Mouse (Mus musculus): Measurements from ENCODE around the gene Vmn1r86.
"Not testable (repeated sequence)": the region's sequence is repeated elsewhere in the genome, so short reads cannot be mapped to it uniquely, and the experiment has no call there.

Gene Vmn1r86

DNA sequence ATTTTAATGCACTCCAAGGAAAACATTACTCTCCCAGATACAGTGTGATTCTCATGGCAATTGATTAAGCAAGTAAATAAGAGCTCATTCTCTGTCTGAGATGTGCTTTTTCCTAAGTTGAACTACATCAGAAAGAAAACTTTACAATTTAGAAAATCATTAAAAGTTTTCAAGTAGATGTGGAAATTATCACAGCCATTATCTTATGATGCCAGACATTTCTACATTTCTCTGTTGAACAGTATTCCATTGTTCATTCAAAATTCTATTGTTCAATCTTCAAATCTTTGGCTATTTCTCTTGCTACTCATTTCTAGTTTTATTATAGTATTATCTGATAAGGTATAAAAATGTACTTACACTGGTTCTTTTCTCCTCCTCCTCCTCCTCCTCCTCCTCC lies at the start of gene Vmn1r86:
Gene Vmn1r86, minus strand, starts transcription at position 101 of the 400 bp plus-strand sequence.
- no peak for DNase-seq

DNA sequence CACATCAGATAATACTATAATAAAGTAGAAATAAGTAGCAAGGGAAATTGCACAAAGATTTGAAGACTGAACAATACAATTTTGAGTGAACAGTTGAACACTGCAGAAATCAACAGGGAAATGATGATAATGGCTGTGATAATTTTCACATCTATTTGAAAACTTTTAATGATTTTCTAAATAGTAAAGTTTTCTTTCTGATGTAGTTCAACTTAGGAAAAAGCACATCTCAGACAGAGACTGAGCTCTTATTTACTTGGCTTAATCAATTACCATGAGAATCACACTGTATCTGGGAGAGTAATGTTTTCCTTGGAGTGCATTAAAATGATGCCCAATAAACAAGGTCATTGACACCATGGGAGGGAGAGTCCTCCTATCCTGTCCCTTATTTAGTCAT lies 39.6 kb upstream of the Vmn1r86 start, which contains the start of gene Vmn1r88:
Gene Vmn1r88, plus strand, starts transcription at position 301 of the 400 bp plus-strand sequence.
- DNase-seq = no peak

DNA sequence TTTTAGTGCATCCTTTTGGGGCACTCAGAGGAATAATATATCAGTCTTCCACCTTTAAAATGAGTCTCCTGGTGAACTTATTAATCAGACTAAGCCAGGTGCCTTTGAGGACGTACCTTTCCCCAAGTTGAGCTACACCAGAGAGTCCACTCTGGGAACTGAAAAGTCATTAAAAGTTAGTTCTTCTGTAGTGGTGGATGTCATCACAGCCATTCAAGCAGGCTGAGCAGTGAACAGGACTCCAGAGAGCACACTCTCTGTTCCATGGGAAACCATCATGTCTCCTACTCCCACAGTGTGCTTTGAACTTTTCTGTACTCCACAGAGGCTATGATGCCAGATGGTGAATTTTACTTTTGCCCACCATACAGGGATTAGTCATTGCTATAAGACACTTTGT lies 20.3 kb upstream of the Vmn1r86 start, which contains the start of gene Vmn1r87:
Gene Vmn1r87, minus strand, starts transcription at position 101 of the 400 bp plus-strand sequence.
- no peak for DNase-seq

DNA sequence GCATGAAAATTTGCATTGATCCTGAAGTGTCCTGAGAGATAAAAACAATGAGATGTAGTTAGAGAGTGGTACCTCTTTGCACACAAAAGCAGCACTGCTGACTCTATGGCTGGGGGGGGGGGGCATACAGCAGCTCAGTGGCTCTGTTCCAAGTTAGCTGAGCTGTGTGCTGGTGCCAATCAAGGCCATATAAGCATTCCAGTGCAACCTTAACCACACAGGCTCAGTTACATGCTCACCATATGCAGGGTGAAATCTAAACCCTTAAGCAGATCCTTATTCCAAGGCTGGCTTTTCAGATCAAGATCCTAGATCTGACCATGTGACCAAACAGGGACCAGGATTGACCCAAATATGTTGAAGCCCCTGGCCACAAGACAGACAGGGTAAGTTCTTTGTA lies 17.6 kb upstream of the Vmn1r86 start:
- DNase-seq = no peak

DNA sequence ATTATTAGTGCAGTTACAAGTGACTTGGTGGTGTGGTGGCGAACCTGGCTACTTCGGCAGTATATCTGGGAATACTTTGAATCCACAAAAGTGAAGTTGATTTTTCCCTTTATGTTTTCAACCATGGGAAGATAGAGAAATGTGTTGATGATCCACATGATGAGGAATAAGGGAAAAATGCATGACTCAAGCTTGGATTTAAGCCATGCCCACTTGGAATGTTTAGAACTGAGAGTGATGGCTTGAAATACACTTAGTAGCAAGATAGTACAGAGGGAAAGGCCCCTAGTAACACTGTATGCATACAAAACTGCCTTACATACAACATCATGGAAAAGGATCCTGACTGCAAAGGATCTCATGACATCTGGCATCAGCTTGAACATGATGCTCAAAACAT lies 12.1 kb upstream of the Vmn1r86 start:
- no peak for DNase-seq

GRCm38 (mm10) chr7:13123554-13124153 lies 3.9 kb upstream of the Vmn1r86 start:
- DNase-seq = peak; percentile 4

DNA sequence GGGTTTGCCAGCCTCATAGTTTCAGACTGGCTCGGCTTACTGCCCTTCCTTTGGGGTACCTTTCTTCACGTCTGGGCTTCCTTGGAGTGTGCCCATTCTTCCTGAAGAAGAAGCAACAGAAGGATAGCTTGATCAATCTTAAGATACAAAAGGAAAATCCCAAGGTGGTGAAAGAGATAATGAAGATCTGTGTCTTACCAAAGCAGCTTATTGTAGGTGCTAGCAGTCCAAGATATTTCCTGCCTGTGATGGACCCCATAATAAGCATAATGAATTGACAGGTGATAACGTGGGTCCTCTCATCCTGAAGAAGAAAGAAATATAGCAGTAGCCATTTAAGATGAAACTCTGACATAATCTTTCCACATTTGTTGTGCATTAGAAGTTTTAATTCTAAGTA lies 24.6 kb downstream of the Vmn1r86 start, which contains the start of gene Vmn1r85:
Gene Vmn1r85, minus strand, starts transcription at position 101 of the 400 bp plus-strand sequence.
- DNase-seq = no peak

DNA sequence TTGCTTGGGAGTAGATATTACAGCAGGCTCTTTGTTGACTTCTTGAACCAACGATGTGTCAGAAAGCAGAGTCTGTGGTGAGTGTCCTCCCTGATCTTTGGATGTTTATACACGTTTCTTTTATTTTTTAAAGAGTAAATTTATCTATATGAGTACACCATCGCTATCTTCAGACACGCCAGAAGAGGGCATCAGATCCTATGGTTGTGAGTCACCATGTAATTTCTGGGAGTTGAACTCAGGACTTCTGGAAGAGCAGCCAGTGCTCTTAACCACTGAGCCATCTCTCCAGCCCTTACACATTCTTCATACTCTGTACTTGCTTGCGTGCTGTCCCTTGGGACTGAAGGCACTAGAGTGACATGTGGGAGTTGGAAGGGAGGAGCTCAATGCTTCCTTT lies 47.4 kb downstream of the Vmn1r86 start:
- no peak for DNase-seq

- DNase-seq = not testable (repeated sequence)
Observed at GRCm38 (mm10) chr7:13063399-13063798, 56.3 kb downstream of the Vmn1r86 start.

GRCm38 (mm10) chr7:13059536-13059935 lies 60.2 kb downstream of the Vmn1r86 start:
- DNase-seq = no peak

DNA sequence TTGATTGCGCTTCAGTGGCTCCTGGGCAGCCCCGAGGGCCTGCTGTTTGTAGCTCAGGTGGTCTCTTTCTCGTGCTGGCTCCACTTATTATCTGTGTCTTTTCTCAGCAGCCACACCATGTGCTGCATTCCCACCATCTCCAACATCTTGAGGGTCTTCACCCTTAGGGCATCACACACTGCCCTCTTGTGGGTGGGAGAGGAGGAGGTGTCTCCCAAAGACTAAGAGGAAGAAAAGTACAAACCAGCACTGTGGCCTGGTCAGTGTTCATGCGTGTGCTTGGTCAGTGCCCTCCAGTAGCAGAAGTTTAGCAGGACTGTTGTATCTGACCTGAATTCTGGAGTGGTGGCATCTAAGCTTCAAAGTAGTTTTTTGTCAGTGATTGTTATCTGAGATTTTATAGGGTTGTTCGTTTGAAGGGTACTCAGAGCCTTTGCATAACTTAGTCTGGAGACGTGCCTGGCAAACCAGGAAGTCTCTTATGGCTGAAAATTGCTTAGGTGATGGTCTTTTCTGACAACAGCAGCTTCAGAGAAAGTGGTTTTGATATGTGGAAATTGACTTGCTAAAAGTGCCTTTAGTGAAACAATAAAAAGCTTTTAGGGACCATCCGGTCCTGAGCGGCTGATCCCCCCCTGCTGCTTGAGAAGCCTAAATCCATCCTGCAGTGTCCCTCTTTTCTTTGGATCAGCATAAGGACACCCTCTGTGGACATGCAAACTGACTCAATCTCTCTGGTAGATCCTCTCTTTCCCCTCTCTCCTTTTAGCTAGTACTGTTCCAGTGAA lies 62.6 kb downstream of the Vmn1r86 start:
- DNase-seq = no peak

GRCm38 (mm10) chr7:13054287-13055010 lies 65.3 kb downstream of the Vmn1r86 start, which contains the start of gene Mzf1:
Gene Mzf1 (minus strand): TSS chr7:13054764.
- DNase-seq = peak; percentile 92

DNA sequence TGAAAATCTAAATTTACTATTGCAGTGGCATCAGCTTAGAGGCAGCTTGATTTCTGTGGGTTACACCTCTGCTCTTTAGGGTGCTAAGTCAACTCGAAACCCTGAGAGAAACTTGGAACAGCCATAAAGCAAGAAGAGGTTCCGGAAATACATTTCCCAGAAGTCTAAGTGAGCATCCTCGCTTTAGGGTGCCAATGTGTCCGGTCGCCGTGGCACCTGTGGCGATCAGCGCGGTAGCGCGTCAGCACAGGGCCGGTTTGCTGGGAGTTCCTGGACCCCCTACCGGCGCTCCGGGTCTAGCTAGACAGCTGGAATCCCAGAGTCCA lies 65.8 kb downstream of the Vmn1r86 start:
- no peak for DNase-seq

DNA sequence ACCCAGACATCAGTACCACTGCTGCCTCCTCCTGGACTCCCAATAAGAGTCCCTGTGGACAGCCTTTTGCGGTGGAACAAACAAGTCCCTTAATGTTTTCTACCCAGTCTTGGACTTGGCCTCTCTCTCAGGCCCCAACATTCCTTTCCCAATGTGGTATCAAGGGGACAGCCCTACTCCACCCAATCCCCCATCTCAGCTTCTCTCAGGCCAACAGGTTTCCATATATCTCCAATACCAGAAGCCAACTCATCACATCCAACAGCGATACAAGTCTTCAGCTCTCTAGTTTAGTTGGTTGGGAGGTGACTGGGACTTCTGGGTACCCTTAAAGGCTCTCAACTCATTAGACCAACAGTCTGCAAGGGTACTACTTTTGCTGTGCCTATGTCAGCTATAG lies 66.2 kb downstream of the Vmn1r86 start:
- DNase-seq = no peak

- no peak for DNase-seq
Observed at GRCm38 (mm10) chr7:13053001-13053400, 66.7 kb downstream of the Vmn1r86 start.
